Comparison of ENCODE assay signal across 18 mouse cellular contexts in genomic region chr6:112738924-112739323, GRCm38 (mm10). TPM values are rescaled to one million over a fixed set of nuclear protein-coding genes. Genes with fewer than 3 reads are reported as not detected.
DNase-seq lines count a peak whose midpoint lies in the region; ATAC-seq and TF ChIP-seq lines count a peak whose summit lies in the region.
"Had no signal": no experiment of that assay in that cellular context is flagged by ENCODE, and none has a peak within 500 bp of the region (broad histone marks: within the 10 kb centered on the region; RNA-seq: fewer than 3 reads in every experiment).

No protein-coding gene starts in this region.

- no peaks in the 10 kb centered on the region for H3K36me3 ChIP-seq in liver, adult 2 months (ENCODE audit: control insufficient read depth, insufficient read depth, low read length)
- no peaks in the 10 kb centered on the region for H3K36me3 ChIP-seq in liver, embryonic 11.5 days (ENCODE audit: control insufficient read depth, insufficient read depth, low read length)
- H3K36me3 ChIP-seq: intestine, embryonic 15.5 days had no signal

- peak; percentile 96 for DNase-seq in heart, adult 11 months
- no peak for DNase-seq in heart, postnatal 14 days
- DNase-seq in liver, adult 2 months (ENCODE audit: extremely low read depth, low read depth, low spot score), result no peak
- DNase-seq in liver, embryonic 11.5 days (ENCODE audit: low spot score), result no peak
- DNase-seq in c-Kit-positive CD71-negative TER-119-negative erythroid progenitor cells, embryonic 14.5 days (ENCODE audit: low read depth), result peak; percentile 20
- DNase-seq in frontal cortex, postnatal 14 days (ENCODE audit: low spot score in 2 of 2), result no peak
- DNase-seq in thymus, adult 18-20 months, result no peak
- DNase-seq: cerebellum, adult 18-20 months; kidney, postnatal 10 days; thymus, adult 2 months had no signal

- intact Hi-C loops in heart, postnatal 14 days (cut with DNase I), result no loop called here

- H3K9ac ChIP-seq in liver, adult 2 months (ENCODE audit: low read depth, low read length), result no peak overlapping the region
- no peak overlapping the region for H3K9ac ChIP-seq in liver, embryonic 11.5 days (ENCODE audit: low read depth, low read length)
- H3K9ac ChIP-seq: embryonic facial prominence, embryonic 13.5 days; hindbrain, embryonic 13.5 days; intestine, embryonic 15.5 days; limb, embryonic 15.5 days; midbrain, embryonic 12.5 days had no signal

- no peak for TF ChIP-seq POLR2A in liver, adult 2 months (IDR thresholded peaks at IDR 0.05; ENCODE audit: extremely low read depth, insufficient read depth, low read length)

- no peak for TF ChIP-seq CTCF in liver, adult 2 months (IDR thresholded peaks at IDR 0.05; ENCODE audit: low read depth, low read length)

- H3K27ac ChIP-seq in liver, adult 2 months (replicated peaks; ENCODE audit: insufficient read depth, low read depth, low read length), result peak overlapping the region; percentile 49; the same call in 1 of the 2 replicates
- H3K27ac ChIP-seq in liver, embryonic 11.5 days (ENCODE audit: low read depth, low read length), result no peak overlapping the region
- H3K27ac ChIP-seq: embryonic facial prominence, embryonic 13.5 days; hindbrain, embryonic 13.5 days; intestine, embryonic 15.5 days; limb, embryonic 15.5 days; midbrain, embryonic 12.5 days had no signal

- no peaks in the 10 kb centered on the region for H3K79me2 ChIP-seq in liver, adult 2 months (ENCODE audit: control insufficient read depth, insufficient read depth, low read length)

- no peaks in the 10 kb centered on the region for H3K4me1 ChIP-seq in liver, adult 2 months (ENCODE audit: control insufficient read depth, insufficient read depth, low read length)
- H3K4me1 ChIP-seq in liver, embryonic 11.5 days (replicated peaks; ENCODE audit: control insufficient read depth, insufficient read depth, low read length), result no peaks in the 10 kb centered on the region
- H3K4me1 ChIP-seq: embryonic facial prominence, embryonic 13.5 days; hindbrain, embryonic 13.5 days; intestine, embryonic 15.5 days; limb, embryonic 15.5 days; midbrain, embryonic 12.5 days had no signal

- H3K4me2 ChIP-seq in liver, embryonic 11.5 days, result no peak overlapping the region
- H3K4me2 ChIP-seq: embryonic facial prominence, embryonic 13.5 days; hindbrain, embryonic 13.5 days; intestine, embryonic 15.5 days; limb, embryonic 15.5 days; midbrain, embryonic 12.5 days had no signal

- ATAC-seq in liver, embryonic 11.5 days (replicated peaks; ENCODE audit: low FRiP score), result no peak
- peak; percentile 90 for ATAC-seq in megakaryocyte progenitor cell, adult 5-6 weeks (replicated peaks; ENCODE audit: poor library complexity)
- ATAC-seq: intestine, embryonic 15.5 days; Patski had no signal

- 91% methylated on average over 6 of the region's 6 CpGs for WGBS in liver, adult 2 months
- 69% methylated on average over 6 of the region's 6 CpGs for WGBS in liver, embryonic 11.5 days

- H3K27me3 ChIP-seq in liver, adult 2 months (ENCODE audit: control insufficient read depth, insufficient read depth, low read length), result no peaks in the 10 kb centered on the region
- no peaks in the 10 kb centered on the region for H3K27me3 ChIP-seq in liver, embryonic 11.5 days (replicated peaks; ENCODE audit: control insufficient read depth, insufficient read depth, low read length)
- H3K27me3 ChIP-seq: embryonic facial prominence, embryonic 13.5 days; hindbrain, embryonic 13.5 days; intestine, embryonic 15.5 days; limb, embryonic 15.5 days; midbrain, embryonic 12.5 days; Patski had no signal

- no peaks in the 10 kb centered on the region for H3K9me3 ChIP-seq in liver, embryonic 11.5 days (ENCODE audit: control insufficient read depth, low read length)
- H3K9me3 ChIP-seq: embryonic facial prominence, embryonic 13.5 days; hindbrain, embryonic 13.5 days; intestine, embryonic 15.5 days; limb, embryonic 15.5 days; midbrain, embryonic 12.5 days had no signal

- no peak overlapping the region for H3K4me3 ChIP-seq in liver, adult 2 months (ENCODE audit: insufficient read depth, low read depth, low read length)
- no peak overlapping the region for H3K4me3 ChIP-seq in liver, embryonic 11.5 days (ENCODE audit: low read depth, low read length)
- H3K4me3 ChIP-seq: embryonic facial prominence, embryonic 13.5 days; hindbrain, embryonic 13.5 days; intestine, embryonic 15.5 days; limb, embryonic 15.5 days; midbrain, embryonic 12.5 days; myocyte had no signal

RNA-seq across cellular contexts. Expression of gene Rad18, which starts 42.4 kb away (rescaled TPM):
- total RNA-seq in heart, postnatal 14 days (2021), result 1 to 10 TPM; 2.7 to 3.3 TPM
- total RNA-seq in liver, adult 2 months (2014; rRNA removed), result 1.2 and 1.5 TPM in 2 replicates
- polyA plus RNA-seq in liver, adult 2 months (2012; rRNA removed), result 0.33 and 0.36 TPM in 2 replicates
- 47.6 and 48.9 TPM in 2 replicates for polyA plus RNA-seq in liver, embryonic 11.5 days (2014; fragmentation: Nextera tagmentation; extraction: Ambion mirVana)
- total RNA-seq in megakaryocyte progenitor cell, adult 5-6 weeks (2015), result 64.7 and 74.0 TPM in 2 replicates
- total RNA-seq in megakaryocyte progenitor cell, adult 5-6 weeks (2017), result 45.2 and 46.6 TPM in 2 replicates

Comparison
In these comparisons a context has a peak if more than half of its experiments do, and no peak if none do; other contexts are left out.
1. DNase-seq: peak in heart, adult 11 months (single experiment) and c-Kit-positive CD71-negative TER-119-negative erythroid progenitor cells, embryonic 14.5 days (single experiment); none in heart, postnatal 14 days (0 of 2), liver, adult 2 months (single experiment), liver, embryonic 11.5 days (single experiment), frontal cortex, postnatal 14 days (0 of 2) and thymus, adult 18-20 months (0 of 2).
2. RNA of gene Rad18, which starts 42.4 kb away (total RNA-seq): 45.2 to 74.0 TPM in megakaryocyte progenitor cell, adult 5-6 weeks; 2.7 to 3.3 TPM in heart, postnatal 14 days and 1.2 to 1.5 TPM in liver, adult 2 months; every median in the first group is over 10 times any median in the second.